Mouse (Mus musculus): ENCODE measurements around the gene 4930518I15Rik. TPM values are rescaled to one million over a fixed set of nuclear protein-coding genes. Genes with fewer than 3 reads are reported as not detected.

Gene 4930518I15Rik
- polyA plus RNA-seq, 1 experiment, result 3.3 TPM

DNA sequence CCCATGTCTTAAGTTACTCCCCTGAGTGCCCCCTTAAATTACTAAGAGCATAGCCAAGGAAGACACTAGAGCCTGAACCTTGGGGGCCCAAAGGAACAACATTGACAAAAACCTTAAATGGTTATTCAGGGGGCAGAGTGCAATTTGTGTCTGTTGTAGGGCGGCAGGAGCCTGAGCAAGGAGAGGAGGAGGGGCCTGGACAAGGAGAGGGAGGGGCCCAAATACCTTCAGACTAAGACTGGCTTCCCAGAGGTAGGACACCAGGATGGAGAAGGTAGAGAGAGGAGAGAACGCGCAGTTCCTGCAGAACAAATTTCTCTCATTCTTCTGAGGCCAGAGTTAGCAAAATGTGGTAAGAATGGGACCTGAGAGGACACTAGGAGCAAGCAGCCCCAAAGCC, 42.3 kb downstream of the 4930518I15Rik start:
- no peaks in the 10 kb centered on the region for H3K36me3 ChIP-seq (ENCODE audit: control insufficient read depth, insufficient read depth, low read length, poor library complexity, severe bottlenecking)
- no peak overlapping the region for H3K9ac ChIP-seq (ENCODE audit: low read depth, poor library complexity, severe bottlenecking)
- no peaks in the 10 kb centered on the region for H3K27me3 ChIP-seq (ENCODE audit: control insufficient read depth, insufficient read depth, low read length, poor library complexity, severe bottlenecking)
- H3K4me1 ChIP-seq (ENCODE audit: control insufficient read depth, insufficient read depth, low read length), result no peaks in the 10 kb centered on the region
- H3K27ac ChIP-seq (ENCODE audit: insufficient read depth, low read length), result no peak overlapping the region
- H3K9me3 ChIP-seq (replicated peaks; ENCODE audit: control insufficient read depth, insufficient read depth, low read length, poor library complexity, severe bottlenecking), result no peaks in the 10 kb centered on the region
- no peak for TF ChIP-seq EP300 (IDR thresholded peaks at IDR 0.05; ENCODE audit: insufficient read depth, low read depth, low read length)
- no peak for TF ChIP-seq CTCF (IDR thresholded peaks at IDR 0.05; ENCODE audit: low read depth, low read length)
- no peak for TF ChIP-seq POLR2A (IDR thresholded peaks at IDR 0.05; ENCODE audit: insufficient read depth, low read length)
- H3K4me3 ChIP-seq (ENCODE audit: low read depth, low read length), result no peak overlapping the region

DNA sequence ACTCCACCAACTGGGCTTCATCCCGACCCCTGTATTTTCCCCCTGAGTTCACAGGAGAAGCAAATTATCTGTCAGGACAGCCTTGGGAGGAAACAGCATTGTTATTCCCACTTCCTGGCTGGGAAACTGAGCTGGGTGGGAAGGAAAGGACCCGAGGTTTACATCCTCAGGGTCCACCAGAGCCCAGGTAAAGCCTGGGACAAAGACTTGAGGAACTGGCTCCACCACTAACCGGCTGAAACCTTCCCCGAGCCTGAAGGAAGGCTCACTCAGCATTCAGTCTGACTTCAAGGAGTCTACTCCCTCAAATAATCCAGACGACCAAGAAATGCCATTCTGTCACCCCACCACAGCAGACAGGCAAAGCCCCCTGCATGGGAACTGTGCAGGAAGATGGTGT, 42.9 kb downstream of the 4930518I15Rik start:
- TF ChIP-seq POLR2A (IDR thresholded peaks at IDR 0.05; ENCODE audit: insufficient read depth, low read length) (no peak), CTCF (IDR thresholded peaks at IDR 0.05; ENCODE audit: low read depth, low read length) (no peak), EP300 (IDR thresholded peaks at IDR 0.05; ENCODE audit: insufficient read depth, low read depth, low read length) (no peak)

DNA sequence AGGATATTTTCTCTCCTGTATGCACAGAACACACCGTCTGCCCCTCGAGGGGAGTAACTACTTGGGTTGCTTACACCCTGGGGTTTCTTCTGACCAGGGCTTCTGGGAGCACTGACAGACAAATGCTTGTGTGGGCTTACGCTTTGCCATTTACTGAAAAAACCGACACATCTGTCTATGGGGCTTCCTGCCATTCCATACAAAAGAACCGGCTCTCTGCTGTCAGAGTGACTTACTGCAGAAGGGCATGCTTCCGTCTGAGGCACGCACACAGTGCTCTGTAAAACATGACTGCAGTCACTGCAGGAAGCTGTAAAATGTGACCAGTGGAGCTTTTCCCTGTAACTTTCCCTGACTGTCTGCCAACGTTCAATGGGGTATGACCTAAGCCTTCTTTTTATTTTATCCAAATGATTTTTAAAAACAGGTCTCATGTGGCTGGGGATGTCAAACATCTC, 43.4 kb downstream of the 4930518I15Rik start:
- TF ChIP-seq CTCF (IDR thresholded peaks at IDR 0.05; ENCODE audit: low read depth, low read length), result no peak
- no peak for TF ChIP-seq EP300 (IDR thresholded peaks at IDR 0.05; ENCODE audit: insufficient read depth, low read depth, low read length)
- Histone ChIP-seq H3K9me3 (replicated peaks; ENCODE audit: control insufficient read depth, insufficient read depth, low read length, poor library complexity, severe bottlenecking) (no peaks in the 10 kb centered on the region), H3K9ac (ENCODE audit: low read depth, poor library complexity, severe bottlenecking) (no peak overlapping the region)

More for the DNA sequence above, 42.9 kb downstream of the 4930518I15Rik start:
- Histone ChIP-seq H3K4me1 (ENCODE audit: control insufficient read depth, insufficient read depth, low read length) (no peaks in the 10 kb centered on the region), H3K4me3 (ENCODE audit: low read depth, low read length) (no peak overlapping the region), H3K27ac (ENCODE audit: insufficient read depth, low read length) (no peak overlapping the region), H3K9me3 (replicated peaks; ENCODE audit: control insufficient read depth, insufficient read depth, low read length, poor library complexity, severe bottlenecking) (no peaks in the 10 kb centered on the region), H3K36me3 (ENCODE audit: control insufficient read depth, insufficient read depth, low read length, poor library complexity, severe bottlenecking) (no peaks in the 10 kb centered on the region), H3K9ac (ENCODE audit: low read depth, poor library complexity, severe bottlenecking) (no peak overlapping the region), H3K27me3 (ENCODE audit: control insufficient read depth, insufficient read depth, low read length, poor library complexity, severe bottlenecking) (no peaks in the 10 kb centered on the region)

DNA sequence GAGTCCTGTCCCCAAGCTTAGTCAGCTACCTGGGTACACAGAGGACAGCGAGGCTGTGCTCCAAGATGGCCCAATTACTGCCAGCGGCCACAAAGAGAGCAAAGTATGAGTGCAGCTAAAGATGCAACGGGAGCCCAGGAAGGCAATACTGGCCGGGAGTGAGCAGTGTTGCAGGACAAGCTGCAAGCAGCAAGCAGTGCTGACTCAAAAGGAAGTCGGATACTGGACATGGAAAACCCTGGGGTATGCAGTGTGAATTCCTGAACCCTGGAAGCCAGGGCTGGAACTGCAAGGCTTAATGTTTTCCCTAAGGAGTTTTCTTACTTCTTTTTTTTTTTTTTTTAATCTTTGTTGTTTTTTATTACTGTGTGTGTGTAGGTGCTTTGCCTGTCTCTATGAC, 46.2 kb downstream of the 4930518I15Rik start:
- H3K27ac ChIP-seq (ENCODE audit: insufficient read depth, low read length), result no peak overlapping the region
- H3K27me3 ChIP-seq (ENCODE audit: control insufficient read depth, insufficient read depth, low read length, poor library complexity, severe bottlenecking), result no peaks in the 10 kb centered on the region
- TF ChIP-seq CTCF (IDR thresholded peaks at IDR 0.05; ENCODE audit: low read depth, low read length), result no peak
- TF ChIP-seq EP300 (IDR thresholded peaks at IDR 0.05; ENCODE audit: insufficient read depth, low read depth, low read length), result no peak
- no peak for TF ChIP-seq POLR2A (IDR thresholded peaks at IDR 0.05; ENCODE audit: insufficient read depth, low read length)

More for the DNA sequence above, 43.4 kb downstream of the 4930518I15Rik start:
- H3K36me3 ChIP-seq (ENCODE audit: control insufficient read depth, insufficient read depth, low read length, poor library complexity, severe bottlenecking), result no peaks in the 10 kb centered on the region
- no peak overlapping the region for H3K4me3 ChIP-seq (ENCODE audit: low read depth, low read length)
- no peak overlapping the region for H3K27ac ChIP-seq (ENCODE audit: insufficient read depth, low read length)
- peaks cover 2% of the 10 kb centered on the region for H3K4me1 ChIP-seq (ENCODE audit: control insufficient read depth, insufficient read depth, low read length)
- H3K27me3 ChIP-seq (ENCODE audit: control insufficient read depth, insufficient read depth, low read length, poor library complexity, severe bottlenecking), result no peaks in the 10 kb centered on the region

DNA sequence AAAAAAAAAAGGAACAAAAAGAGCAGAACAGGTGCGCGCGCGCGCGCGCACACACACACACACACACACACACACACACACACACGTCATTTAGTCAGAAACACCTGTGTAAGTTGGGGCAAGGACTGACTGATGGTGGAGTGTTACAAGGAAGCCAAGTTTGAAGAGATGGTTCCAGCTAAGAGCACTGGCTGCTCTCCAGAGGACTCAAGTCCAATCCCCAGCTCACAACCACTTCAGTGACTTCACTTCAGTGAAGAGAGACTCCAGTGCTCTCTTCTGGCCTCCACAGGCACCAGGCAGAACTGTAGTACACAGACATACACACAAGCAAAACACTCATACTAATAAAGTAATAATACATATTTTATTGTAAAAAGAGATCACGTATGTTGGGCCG, 47.0 kb downstream of the 4930518I15Rik start:
- Histone ChIP-seq H3K9me3 (replicated peaks; ENCODE audit: control insufficient read depth, insufficient read depth, low read length, poor library complexity, severe bottlenecking) (no peaks in the 10 kb centered on the region), H3K9ac (ENCODE audit: low read depth, poor library complexity, severe bottlenecking) (no peak overlapping the region), H3K4me1 (ENCODE audit: control insufficient read depth, insufficient read depth, low read length) (peaks cover 2% of the 10 kb centered on the region), H3K36me3 (ENCODE audit: control insufficient read depth, insufficient read depth, low read length, poor library complexity, severe bottlenecking) (no peaks in the 10 kb centered on the region), H3K4me3 (ENCODE audit: low read depth, low read length) (no peak overlapping the region), H3K27ac (ENCODE audit: insufficient read depth, low read length) (no peak overlapping the region), H3K27me3 (ENCODE audit: control insufficient read depth, insufficient read depth, low read length, poor library complexity, severe bottlenecking) (no peaks in the 10 kb centered on the region)
- TF ChIP-seq CTCF (IDR thresholded peaks at IDR 0.05; ENCODE audit: low read depth, low read length) (no peak), POLR2A (IDR thresholded peaks at IDR 0.05; ENCODE audit: insufficient read depth, low read length) (no peak)

More for the DNA sequence above, 46.2 kb downstream of the 4930518I15Rik start:
- no peak overlapping the region for H3K9ac ChIP-seq (ENCODE audit: low read depth, poor library complexity, severe bottlenecking)
- no peak overlapping the region for H3K4me3 ChIP-seq (ENCODE audit: low read depth, low read length)
- peaks cover 2% of the 10 kb centered on the region for H3K4me1 ChIP-seq (ENCODE audit: control insufficient read depth, insufficient read depth, low read length)
- H3K9me3 ChIP-seq (replicated peaks; ENCODE audit: control insufficient read depth, insufficient read depth, low read length, poor library complexity, severe bottlenecking), result no peaks in the 10 kb centered on the region
- H3K36me3 ChIP-seq (ENCODE audit: control insufficient read depth, insufficient read depth, low read length, poor library complexity, severe bottlenecking), result no peaks in the 10 kb centered on the region

DNA sequence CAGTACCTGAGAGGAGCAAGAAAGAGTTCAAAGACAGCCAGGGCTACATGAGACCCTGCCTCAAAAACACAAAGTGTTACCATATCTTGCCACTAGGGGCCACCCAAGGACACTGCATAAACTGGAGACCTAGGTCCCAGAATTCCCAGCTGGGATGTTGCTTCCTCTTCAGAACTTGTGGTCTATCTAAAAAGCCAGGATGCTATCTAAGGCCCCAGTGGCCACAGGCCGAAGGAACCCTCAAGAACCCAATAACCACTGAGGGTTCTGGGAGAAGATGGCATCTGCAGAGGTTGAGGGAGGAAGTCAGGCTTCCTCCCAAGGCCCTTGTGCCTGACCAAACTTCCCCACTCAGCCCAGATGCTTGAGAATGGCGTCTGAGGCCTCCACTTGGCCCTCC, 48.2 kb downstream of the 4930518I15Rik start:
- Histone ChIP-seq H3K4me3 (ENCODE audit: low read depth, low read length) (peak overlapping the region; percentile 10; the same call in 1 of the 2 replicates), H3K36me3 (ENCODE audit: control insufficient read depth, insufficient read depth, low read length, poor library complexity, severe bottlenecking) (no peaks in the 10 kb centered on the region), H3K9ac (ENCODE audit: low read depth, poor library complexity, severe bottlenecking) (peak overlapping the region; percentile 42), H3K27ac (ENCODE audit: insufficient read depth, low read length) (no peak overlapping the region), H3K9me3 (replicated peaks; ENCODE audit: control insufficient read depth, insufficient read depth, low read length, poor library complexity, severe bottlenecking) (no peaks in the 10 kb centered on the region), H3K4me1 (ENCODE audit: control insufficient read depth, insufficient read depth, low read length) (peaks cover 2% of the 10 kb centered on the region), H3K27me3 (ENCODE audit: control insufficient read depth, insufficient read depth, low read length, poor library complexity, severe bottlenecking) (no peaks in the 10 kb centered on the region)
- peak; percentile 49 for TF ChIP-seq CTCF (IDR thresholded peaks at IDR 0.05; ENCODE audit: low read depth, low read length)
- no peak for TF ChIP-seq POLR2A (IDR thresholded peaks at IDR 0.05; ENCODE audit: insufficient read depth, low read length)

Data from ES-Bruce4 (cell line).